Mouse (Mus musculus): ENCODE measurements around the gene Tyw5.

DNA sequence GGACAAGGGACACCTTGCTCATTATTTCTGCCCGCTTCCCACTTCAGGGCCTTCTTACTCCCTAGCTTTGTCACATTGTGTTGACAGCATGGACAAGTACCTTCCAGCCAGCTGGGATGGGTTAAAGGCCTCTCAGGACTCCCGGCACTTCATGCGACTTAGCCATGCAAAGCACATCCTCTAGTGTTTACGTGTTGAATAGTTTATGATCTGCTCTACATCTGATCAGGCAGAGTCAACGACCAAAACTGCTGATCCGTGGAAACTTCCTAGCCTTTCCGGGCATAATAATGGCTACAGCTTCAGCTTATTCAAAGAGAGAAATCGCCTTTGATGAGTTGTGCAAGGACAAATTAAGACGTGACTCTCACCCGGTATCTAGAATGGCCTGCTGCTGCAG, 38.8 kb upstream of the Tyw5 start:
- TF ChIP-seq EP300 (IDR thresholded peaks at IDR 0.05; ENCODE audit: insufficient read depth, low read depth, low read length) (no peak), POLR2A (IDR thresholded peaks at IDR 0.05; ENCODE audit: insufficient read depth, low read depth, low read length) (no peak)
